Mouse (Mus musculus): ENCODE results near the gene Asphd2.

DNA sequence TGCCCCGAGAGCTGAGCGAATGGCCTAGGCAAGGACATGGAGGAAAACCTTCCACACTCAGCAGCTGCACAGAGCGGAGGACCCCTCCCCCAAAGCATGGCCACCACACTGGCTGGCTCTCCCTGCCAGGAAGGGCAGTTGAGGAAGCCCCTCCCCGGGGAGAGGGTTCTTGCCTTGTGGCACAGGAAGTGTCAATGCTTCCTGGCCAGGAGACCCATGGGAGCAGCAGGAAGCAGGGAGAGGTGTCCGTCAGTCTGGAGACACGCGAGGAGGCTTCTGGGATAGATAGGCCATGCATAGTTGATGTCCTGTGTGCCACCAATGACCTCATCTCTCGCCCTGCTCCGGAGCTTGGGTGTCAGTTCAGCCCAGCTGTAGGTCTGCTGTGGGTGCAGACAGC is 38.3 kb downstream of the Asphd2 start:
- TF ChIP-seq CTCF (IDR thresholded peaks at IDR 0.05; ENCODE audit: borderline replicate concordance, extremely low read depth, insufficient read depth, insufficient read length) (no peak), POLR2A (IDR thresholded peaks at IDR 0.05; ENCODE audit: borderline replicate concordance, extremely low read depth, insufficient read depth, insufficient read length, poor library complexity, severe bottlenecking) (no peak)
